Mouse (Mus musculus) adipose tissue, adult 10 weeks (tissue): ENCODE measurements around the gene Insyn1. TPM values are rescaled to one million over a fixed set of nuclear protein-coding genes. Genes with fewer than 3 reads are reported as not detected.

Experiments
- polyA plus RNA-seq: library from polyadenylated mRNA; stranded (reverse); fragments of 350-450 nt; fragmentation: Illumina TruSeq; extraction: RNeasy Lipid Tissue Mini Kit (QIAGEN cat#74804); gene quantifications from one replicate; pipeline ENCODE4 v1.2.3, GENCODE M21; 2014; ENCODE audit warnings: low read depth, low replicate concordance

Gene Insyn1
- polyA plus RNA-seq = 5.0 TPM

GRCm38 (mm10) chr9:58487851-58488801, at the start of gene Insyn1:
TSS of gene Insyn1 (plus strand) at chr9:58488603.

Other genes with a start within 250 kb of the Insyn1 start
- 18.4 TPM for gene Pml, start 238.8 kb upstream of the Insyn1 start, polyA plus RNA-seq
- 21.5 TPM for gene Stoml1, start 235.4 kb upstream of the Insyn1 start, polyA plus RNA-seq
- 29.5 TPM for gene Loxl1, start 175.4 kb upstream of the Insyn1 start, polyA plus RNA-seq
- 4.5 TPM for gene Tbc1d21, start 118.1 kb upstream of the Insyn1 start, polyA plus RNA-seq
- gene Cd276, start 66.8 kb downstream of the Insyn1 start, polyA plus RNA-seq = 4.4 TPM
- gene Nptn, start 93.6 kb downstream of the Insyn1 start, polyA plus RNA-seq = 216 TPM